Mouse (Mus musculus) forebrain, postnatal 0 days (tissue): Measurements from ENCODE around the gene Aox4. TPM values are rescaled to one million over a fixed set of nuclear protein-coding genes. Genes with fewer than 3 reads are reported as not detected.

Experiments
- ATAC-seq: fragments of 200-750 bp; cut with Nextera tagmentation; 2 replicates; pipeline ENCODE4 v1.8.0; 2017; ENCODE audit warnings: mild to moderate bottlenecking, moderate library complexity
- DNase-seq: peaks from one replicate; pipeline ENCODE4 v3.0.0-alpha.2; 2015
- H3K27ac ChIP-seq: fragments of 300-500 bp; sonication (generic); 2 replicates; pipeline ENCODE4 v1.5.1; 2014; ENCODE audit warnings: low read depth, mild to moderate bottlenecking, antibody characterized with exemption, low read length, moderate library complexity, mixed read lengths
- H3K27me3 ChIP-seq: fragments of 300-500 bp; sonication (generic); 2 replicates; pipeline ENCODE4 v1.6.1; 2014; ENCODE audit warnings: mild to moderate bottlenecking, low read length, mixed read lengths; ENCODE audit not compliant: insufficient read depth
- H3K36me3 ChIP-seq: fragments of 300-500 bp; sonication (generic); 2 replicates; pipeline ENCODE4 v1.6.1; 2014; ENCODE audit warnings: mild to moderate bottlenecking, moderate library complexity; ENCODE audit not compliant: insufficient read depth
- H3K4me1 ChIP-seq: fragments of 300-500 bp; sonication (generic); 2 replicates; pipeline ENCODE4 v1.6.1; 2014; ENCODE audit warnings: antibody characterized with exemption; ENCODE audit not compliant: insufficient read depth
- H3K4me2 ChIP-seq: fragments of 300-500 bp; sonication (generic); 2 replicates; pipeline ENCODE4 v1.6.1; 2014; ENCODE audit warnings: low read depth, mild to moderate bottlenecking, moderate library complexity
- H3K4me3 ChIP-seq: fragments of 300-500 bp; sonication (generic); 2 replicates; pipeline ENCODE4 v1.5.1; 2014; ENCODE audit warnings: low read depth, low read length, mixed read lengths
- H3K9ac ChIP-seq: fragments of 300-500 bp; sonication (generic); 2 replicates; pipeline ENCODE4 v1.6.1; 2014; ENCODE audit warnings: mild to moderate bottlenecking
- H3K9me3 ChIP-seq: fragments of 300-500 bp; sonication (generic); 2 replicates; pipeline ENCODE4 v1.6.1; 2016; ENCODE audit warnings: low read length
- CTCF ChIP-seq: sonication (generic); IDR thresholded peaks from 2 replicates; pipeline ENCODE4 v1.5.1; 2016; ENCODE audit warnings: antibody characterized with exemption, control low read depth, low read depth
- WGBS: fragments of 180-500 bp; shearing (Covaris S2); extraction: QIAGEN DNeasy Blood & Tissue Kit; methylation state at CpG from one replicate; pipeline ENCODE4 v1.1.7; 2014; 5-methylcytosine and 5-hydroxymethylcytosine counted together
- polyA plus RNA-seq: library from polyadenylated mRNA; unstranded; fragments of >200 nt; fragmentation: Nextera tagmentation; extraction: Ambion mirVana; gene quantifications from 2 replicates; pipeline ENCODE4 v1.2.1, GENCODE M21; 2015
- total RNA-seq: library from RNA; depleted of rRNA; stranded (reverse); fragments of >200 nt; gene quantifications from 2 replicates; pipeline ENCODE4 v1.2.3, GENCODE M21; 2014

Aox4 gene
- total and polyA plus RNA-seq, 2 experiments from 2014 or later: 0.95 to 1.2 TPM

- WGBS: 61% methylated on average over 4 of the region's 4 CpGs
Observed at GRCm38 (mm10) chr1:58296821-58297220, 86.6 kb downstream of the Aox4 start.

DNA sequence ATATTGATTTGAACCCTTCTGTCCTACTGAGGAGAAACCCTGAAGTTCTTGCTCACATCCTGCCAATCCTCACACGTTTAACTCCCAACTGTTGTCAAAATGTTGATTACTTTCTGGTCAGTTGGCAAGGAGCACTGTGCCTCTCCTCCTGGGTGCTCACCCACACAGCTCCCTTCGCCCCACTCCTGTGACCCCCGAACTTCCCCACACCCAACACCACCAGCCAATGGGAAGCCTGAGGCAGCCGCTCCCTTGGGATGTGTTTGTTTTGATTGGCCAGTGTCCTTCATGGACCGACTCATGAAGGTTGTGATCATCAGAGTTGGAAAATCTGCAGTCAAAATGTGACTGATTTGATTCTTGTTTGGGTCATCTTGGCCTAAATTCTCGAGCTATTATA lies 88.2 kb downstream of the Aox4 start:
- TF ChIP-seq CTCF: no peak
- no peaks in the 10 kb centered on the region for H3K4me1 ChIP-seq
- H3K27me3 ChIP-seq: no peaks in the 10 kb centered on the region
- ATAC-seq (no peak), DNase-seq (no peak)
- WGBS: 76% methylated on average over 6 of the region's 6 CpGs
- no peak overlapping the region for H3K4me2 ChIP-seq
- no peak overlapping the region for H3K9ac ChIP-seq
- no peak overlapping the region for H3K27ac ChIP-seq
- no peaks in the 10 kb centered on the region for H3K9me3 ChIP-seq
- H3K4me3 ChIP-seq: no peak overlapping the region
- no peaks in the 10 kb centered on the region for H3K36me3 ChIP-seq

More at GRCm38 (mm10) chr1:58296821-58297220, 86.6 kb downstream of the Aox4 start:
- Histone ChIP-seq H3K27me3 (no peaks in the 10 kb centered on the region), H3K27ac (no peak overlapping the region), H3K4me1 (peaks cover 5% of the 10 kb centered on the region; the same call in 1 of the 2 replicates), H3K9me3 (no peaks in the 10 kb centered on the region), H3K4me2 (no peak overlapping the region), H3K36me3 (no peaks in the 10 kb centered on the region), H3K9ac (no peak overlapping the region), H3K4me3 (no peak overlapping the region)
- no peak for ATAC-seq
- no peak for DNase-seq
- no peak for TF ChIP-seq CTCF

DNA sequence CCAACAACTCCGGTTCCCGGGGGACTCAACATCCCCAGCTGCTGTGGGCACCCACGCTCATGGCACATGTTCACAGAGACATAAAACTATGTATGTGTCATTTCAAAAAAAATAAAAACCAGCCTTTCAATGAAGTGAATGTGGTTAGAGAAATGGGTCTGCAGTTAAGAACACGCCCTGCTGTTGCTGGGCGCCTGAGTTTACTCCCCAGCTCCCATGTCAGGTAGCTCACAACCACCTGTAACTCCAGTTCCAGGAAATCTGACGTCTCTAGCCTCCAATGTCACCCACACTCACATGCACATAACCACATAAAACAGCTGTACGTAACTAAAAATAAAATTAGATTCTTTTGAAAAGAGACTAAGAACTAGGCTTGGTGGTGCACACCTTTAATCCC lies 90.9 kb downstream of the Aox4 start:
- H3K4me2 ChIP-seq: no peak overlapping the region
- WGBS: 93% methylated on average over 7 of the region's 7 CpGs
- H3K36me3 ChIP-seq: no peaks in the 10 kb centered on the region
- H3K27me3 ChIP-seq: no peaks in the 10 kb centered on the region
- no peak overlapping the region for H3K27ac ChIP-seq
- no peak overlapping the region for H3K9ac ChIP-seq
- H3K9me3 ChIP-seq: no peaks in the 10 kb centered on the region
- no peak for ATAC-seq
- DNase-seq: no peak
- H3K4me1 ChIP-seq: no peaks in the 10 kb centered on the region
- H3K4me3 ChIP-seq: no peak overlapping the region
- TF ChIP-seq CTCF: no peak

GRCm38 (mm10) chr1:58302015-58302414 lies 91.8 kb downstream of the Aox4 start:
- no peak for DNase-seq

DNA sequence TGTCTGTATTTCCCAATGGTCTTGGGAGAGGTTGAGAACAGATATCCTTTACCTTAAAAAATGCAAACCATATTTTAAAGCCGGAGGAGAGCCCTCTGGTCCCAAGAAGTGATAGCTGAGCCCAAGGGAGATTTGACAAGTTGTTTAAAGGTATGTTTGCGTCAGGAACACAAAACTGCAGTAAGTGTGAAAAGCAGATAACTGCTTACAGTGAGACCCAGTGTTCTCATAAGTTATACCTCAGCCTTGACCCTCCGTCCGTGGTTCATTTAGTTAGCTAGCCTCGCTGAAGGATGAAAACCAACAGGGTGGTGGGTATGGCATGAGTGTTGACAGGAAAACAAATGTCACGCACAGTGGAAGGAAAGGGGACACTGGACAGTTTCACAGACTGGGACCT lies 92.8 kb downstream of the Aox4 start:
- no peak for ATAC-seq
- DNase-seq: no peak
- WGBS: 96% methylated on average over 6 of the region's 6 CpGs
- Histone ChIP-seq H3K4me2 (no peak overlapping the region), H3K9ac (no peak overlapping the region), H3K4me1 (no peaks in the 10 kb centered on the region), H3K9me3 (no peaks in the 10 kb centered on the region), H3K4me3 (no peak overlapping the region), H3K27me3 (no peaks in the 10 kb centered on the region), H3K27ac (no peak overlapping the region), H3K36me3 (no peaks in the 10 kb centered on the region)
- TF ChIP-seq CTCF: no peak

More at GRCm38 (mm10) chr1:58302015-58302414, 91.8 kb downstream of the Aox4 start:
- Histone ChIP-seq H3K9me3 (no peaks in the 10 kb centered on the region), H3K4me2 (no peak overlapping the region), H3K27me3 (no peaks in the 10 kb centered on the region), H3K36me3 (no peaks in the 10 kb centered on the region), H3K4me3 (no peak overlapping the region), H3K27ac (no peak overlapping the region), H3K9ac (no peak overlapping the region), H3K4me1 (no peaks in the 10 kb centered on the region)
- TF ChIP-seq CTCF: no peak
- 79% methylated on average over 6 of the region's 6 CpGs for WGBS
- ATAC-seq: no peak

DNA sequence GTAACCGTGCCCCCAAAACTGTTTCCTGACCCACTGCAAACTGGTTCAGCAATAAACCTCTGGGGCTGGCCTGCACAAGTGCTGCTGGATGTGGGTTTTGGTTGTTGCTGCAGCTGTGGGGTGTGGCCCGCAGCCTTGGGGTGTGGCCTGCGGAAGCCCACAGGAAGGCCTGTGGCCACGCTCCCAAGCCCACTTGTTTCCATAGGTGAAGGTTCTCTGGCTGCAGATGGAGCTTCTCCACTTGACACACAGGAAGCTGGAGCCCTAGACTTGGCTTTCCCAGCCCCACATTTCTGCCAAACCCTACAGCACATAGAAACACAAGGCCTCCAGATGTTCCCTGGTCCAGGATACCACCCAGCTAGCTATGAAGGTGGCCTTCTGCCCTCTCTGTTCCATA lies 93.5 kb downstream of the Aox4 start:
- 89% methylated on average over 4 of the region's 4 CpGs for WGBS
- DNase-seq: no peak
- H3K4me3 ChIP-seq: no peak overlapping the region
- no peak for TF ChIP-seq CTCF
- H3K27ac ChIP-seq: no peak overlapping the region
- H3K4me2 ChIP-seq: no peak overlapping the region
- no peaks in the 10 kb centered on the region for H3K4me1 ChIP-seq
- no peaks in the 10 kb centered on the region for H3K36me3 ChIP-seq
- no peaks in the 10 kb centered on the region for H3K27me3 ChIP-seq
- ATAC-seq: no peak
- H3K9me3 ChIP-seq: no peaks in the 10 kb centered on the region
- no peak overlapping the region for H3K9ac ChIP-seq

DNA sequence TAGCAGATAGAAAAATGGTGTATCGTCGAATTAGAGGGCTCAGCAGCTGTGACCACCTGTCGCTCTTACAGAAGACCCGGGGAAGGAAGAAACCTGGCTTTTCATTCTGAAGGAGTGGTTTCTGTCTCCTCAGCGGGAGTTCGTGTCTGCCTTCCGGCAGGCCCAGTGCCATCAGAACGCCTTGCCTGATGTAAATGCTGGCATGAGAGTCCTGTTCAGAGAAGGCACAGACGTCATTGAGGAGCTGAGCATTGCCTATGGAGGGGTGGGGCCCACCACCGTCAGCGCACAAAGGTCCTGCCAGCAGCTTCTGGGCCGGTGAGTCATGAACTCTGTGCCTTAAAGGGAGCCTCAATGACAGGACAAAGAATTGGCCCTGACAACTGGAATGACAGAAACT lies 94.1 kb downstream of the Aox4 start:
- no peak overlapping the region for H3K4me3 ChIP-seq
- DNase-seq (no peak), ATAC-seq (no peak)
- 45% methylated on average over 12 of the region's 12 CpGs for WGBS
- no peak for TF ChIP-seq CTCF
- no peaks in the 10 kb centered on the region for H3K4me1 ChIP-seq
- H3K36me3 ChIP-seq: no peaks in the 10 kb centered on the region
- H3K9me3 ChIP-seq: no peaks in the 10 kb centered on the region
- no peak overlapping the region for H3K9ac ChIP-seq
- H3K27me3 ChIP-seq: no peaks in the 10 kb centered on the region
- H3K27ac ChIP-seq: no peak overlapping the region
- no peak overlapping the region for H3K4me2 ChIP-seq

DNA sequence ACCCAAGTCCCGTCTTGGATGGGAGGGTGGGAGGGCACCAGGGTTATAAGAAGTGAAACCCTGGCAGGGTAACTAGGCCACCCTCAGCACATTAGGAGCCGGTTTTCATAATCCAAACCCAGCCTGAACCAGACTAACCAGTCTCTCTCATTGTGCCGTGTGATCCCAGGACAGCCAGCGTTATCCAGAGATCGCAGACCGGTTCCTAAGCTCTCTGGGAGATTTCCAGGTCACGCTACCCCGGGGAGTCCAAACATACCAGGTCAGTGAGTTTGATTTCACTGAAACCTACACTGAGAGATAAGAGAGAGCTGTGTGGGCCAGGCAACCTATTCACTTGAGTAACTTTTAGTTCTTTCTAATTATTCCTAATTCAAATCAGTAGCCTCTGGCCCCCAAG lies 97.0 kb downstream of the Aox4 start:
- ATAC-seq: no peak
- no peak for TF ChIP-seq CTCF
- H3K27ac ChIP-seq: no peak overlapping the region
- WGBS: 89% methylated on average over 8 of the region's 8 CpGs
- H3K9ac ChIP-seq: no peak overlapping the region
- no peaks in the 10 kb centered on the region for H3K4me1 ChIP-seq
- no peak overlapping the region for H3K4me2 ChIP-seq
- H3K9me3 ChIP-seq: no peaks in the 10 kb centered on the region
- DNase-seq: no peak
- H3K27me3 ChIP-seq: no peaks in the 10 kb centered on the region
- H3K36me3 ChIP-seq: no peaks in the 10 kb centered on the region
- H3K4me3 ChIP-seq: no peak overlapping the region
